Mouse (Mus musculus): ENCODE data around the gene Otud7b. TPM values are rescaled to one million over a fixed set of nuclear protein-coding genes. Genes with fewer than 3 reads are reported as not detected.

Otud7b gene
- polyA plus RNA-seq, 1 experiment from 2014 or later: 4.4 TPM

- Histone ChIP-seq H3K36me3 (ENCODE audit: control insufficient read depth, insufficient read depth, low read length) (no peaks in the 10 kb centered on the region), H3K9me3 (replicated peaks; ENCODE audit: control insufficient read depth, low read length) (no peaks in the 10 kb centered on the region), H3K27me3 (replicated peaks; ENCODE audit: control insufficient read depth, insufficient read depth, low read length) (no peaks in the 10 kb centered on the region), H3K27ac (ENCODE audit: low read depth, low read length) (no peak overlapping the region), H3K9ac (ENCODE audit: low read length) (no peak overlapping the region), H3K4me3 (ENCODE audit: low read depth, low read length) (no peak overlapping the region), H3K4me1 (ENCODE audit: control insufficient read depth, insufficient read depth, low read length) (no peaks in the 10 kb centered on the region), H3K4me2 (ENCODE audit: low read length) (no peak overlapping the region)
- 70% methylated on average over 1 of the region's 1 CpGs for WGBS
- no peak for ATAC-seq
- peak; percentile 42 for DNase-seq (ENCODE audit: low spot score)
These were observed 23.3 kb upstream of the Otud7b start for GRCm38 (mm10) chr3:96081006-96081405.

- DNase-seq (ENCODE audit: low spot score) (no peak), ATAC-seq (no peak)
- no peaks in the 10 kb centered on the region for H3K36me3 ChIP-seq (ENCODE audit: control insufficient read depth, insufficient read depth, low read length)
- WGBS: 91% methylated on average over 4 of the region's 4 CpGs
- no peak overlapping the region for H3K27ac ChIP-seq (ENCODE audit: low read depth, low read length)
- no peak overlapping the region for H3K4me2 ChIP-seq (ENCODE audit: low read length)
- no peak overlapping the region for H3K9ac ChIP-seq (ENCODE audit: low read length)
- no peaks in the 10 kb centered on the region for H3K27me3 ChIP-seq (replicated peaks; ENCODE audit: control insufficient read depth, insufficient read depth, low read length)
- no peak overlapping the region for H3K4me3 ChIP-seq (ENCODE audit: low read depth, low read length)
- no peaks in the 10 kb centered on the region for H3K4me1 ChIP-seq (ENCODE audit: control insufficient read depth, insufficient read depth, low read length)
- no peaks in the 10 kb centered on the region for H3K9me3 ChIP-seq (replicated peaks; ENCODE audit: control insufficient read depth, low read length)
These were observed 22.7 kb upstream of the Otud7b start for GRCm38 (mm10) chr3:96081650-96082049.

- WGBS: 89% methylated on average over 2 of the region's 2 CpGs
- Histone ChIP-seq H3K4me2 (ENCODE audit: low read length) (no peak overlapping the region), H3K9me3 (replicated peaks; ENCODE audit: control insufficient read depth, low read length) (no peaks in the 10 kb centered on the region), H3K27me3 (replicated peaks; ENCODE audit: control insufficient read depth, insufficient read depth, low read length) (no peaks in the 10 kb centered on the region), H3K36me3 (ENCODE audit: control insufficient read depth, insufficient read depth, low read length) (no peaks in the 10 kb centered on the region), H3K4me3 (ENCODE audit: low read depth, low read length) (no peak overlapping the region), H3K27ac (ENCODE audit: low read depth, low read length) (no peak overlapping the region), H3K9ac (ENCODE audit: low read length) (no peak overlapping the region), H3K4me1 (ENCODE audit: control insufficient read depth, insufficient read depth, low read length) (no peaks in the 10 kb centered on the region)
- ATAC-seq (no peak), DNase-seq (ENCODE audit: low spot score) (no peak)
These were observed 22.2 kb upstream of the Otud7b start for GRCm38 (mm10) chr3:96082100-96082499.

GRCm38 (mm10) chr3:96082714-96083508 is 21.4 kb upstream of the Otud7b start:
- Histone ChIP-seq H3K9me3 (replicated peaks; ENCODE audit: control insufficient read depth, low read length) (no peaks in the 10 kb centered on the region), H3K27me3 (replicated peaks; ENCODE audit: control insufficient read depth, insufficient read depth, low read length) (no peaks in the 10 kb centered on the region), H3K36me3 (ENCODE audit: control insufficient read depth, insufficient read depth, low read length) (no peaks in the 10 kb centered on the region), H3K9ac (ENCODE audit: low read length) (no peak overlapping the region), H3K4me3 (ENCODE audit: low read depth, low read length) (no peak overlapping the region), H3K27ac (ENCODE audit: low read depth, low read length) (no peak overlapping the region), H3K4me2 (ENCODE audit: low read length) (no peak overlapping the region), H3K4me1 (ENCODE audit: control insufficient read depth, insufficient read depth, low read length) (no peaks in the 10 kb centered on the region)
- DNase-seq (ENCODE audit: low spot score) (no peak), ATAC-seq (no peak)
- WGBS: 70% methylated on average over 15 of the region's 15 CpGs

- no peak overlapping the region for H3K4me3 ChIP-seq (ENCODE audit: low read depth, low read length)
- no peaks in the 10 kb centered on the region for H3K36me3 ChIP-seq (ENCODE audit: control insufficient read depth, insufficient read depth, low read length)
- no peaks in the 10 kb centered on the region for H3K9me3 ChIP-seq (replicated peaks; ENCODE audit: control insufficient read depth, low read length)
- DNase-seq (ENCODE audit: low spot score): no peak
- H3K4me1 ChIP-seq (ENCODE audit: control insufficient read depth, insufficient read depth, low read length): no peaks in the 10 kb centered on the region
- no peak overlapping the region for H3K27ac ChIP-seq (ENCODE audit: low read depth, low read length)
- H3K9ac ChIP-seq (ENCODE audit: low read length): no peak overlapping the region
- no peaks in the 10 kb centered on the region for H3K27me3 ChIP-seq (replicated peaks; ENCODE audit: control insufficient read depth, insufficient read depth, low read length)
- no peak for ATAC-seq
- 76% methylated on average over 10 of the region's 10 CpGs for WGBS
- H3K4me2 ChIP-seq (ENCODE audit: low read length): no peak overlapping the region
These were observed 20.1 kb upstream of the Otud7b start for GRCm38 (mm10) chr3:96084146-96084755.

GRCm38 (mm10) chr3:96087219-96087618 is 17.1 kb upstream of the Otud7b start:
- no peak overlapping the region for H3K4me3 ChIP-seq (ENCODE audit: low read depth, low read length)
- no peaks in the 10 kb centered on the region for H3K27me3 ChIP-seq (replicated peaks; ENCODE audit: control insufficient read depth, insufficient read depth, low read length)
- H3K4me2 ChIP-seq (ENCODE audit: low read length): no peak overlapping the region
- H3K4me1 ChIP-seq (ENCODE audit: control insufficient read depth, insufficient read depth, low read length): no peaks in the 10 kb centered on the region
- H3K9me3 ChIP-seq (replicated peaks; ENCODE audit: control insufficient read depth, low read length): no peaks in the 10 kb centered on the region
- no peak overlapping the region for H3K9ac ChIP-seq (ENCODE audit: low read length)
- 69% methylated on average over 2 of the region's 2 CpGs for WGBS
- no peak for ATAC-seq
- no peak overlapping the region for H3K27ac ChIP-seq (ENCODE audit: low read depth, low read length)
- DNase-seq (ENCODE audit: low spot score): no peak
- H3K36me3 ChIP-seq (ENCODE audit: control insufficient read depth, insufficient read depth, low read length): no peaks in the 10 kb centered on the region

GRCm38 (mm10) chr3:96087801-96088200 is 16.5 kb upstream of the Otud7b start:
- Histone ChIP-seq H3K27ac (ENCODE audit: low read depth, low read length) (no peak overlapping the region), H3K36me3 (ENCODE audit: control insufficient read depth, insufficient read depth, low read length) (no peaks in the 10 kb centered on the region), H3K27me3 (replicated peaks; ENCODE audit: control insufficient read depth, insufficient read depth, low read length) (no peaks in the 10 kb centered on the region), H3K4me1 (ENCODE audit: control insufficient read depth, insufficient read depth, low read length) (no peaks in the 10 kb centered on the region), H3K9me3 (replicated peaks; ENCODE audit: control insufficient read depth, low read length) (no peaks in the 10 kb centered on the region), H3K9ac (ENCODE audit: low read length) (no peak overlapping the region), H3K4me3 (ENCODE audit: low read depth, low read length) (no peak overlapping the region), H3K4me2 (ENCODE audit: low read length) (no peak overlapping the region)
- ATAC-seq: no peak
- no peak for DNase-seq (ENCODE audit: low spot score)
- 84% methylated on average over 4 of the region's 4 CpGs for WGBS

- 66% methylated on average over 2 of the region's 2 CpGs for WGBS
- no peak overlapping the region for H3K9ac ChIP-seq (ENCODE audit: low read length)
- no peak overlapping the region for H3K4me2 ChIP-seq (ENCODE audit: low read length)
- H3K4me3 ChIP-seq (ENCODE audit: low read depth, low read length): no peak overlapping the region
- H3K9me3 ChIP-seq (replicated peaks; ENCODE audit: control insufficient read depth, low read length): no peaks in the 10 kb centered on the region
- no peaks in the 10 kb centered on the region for H3K36me3 ChIP-seq (ENCODE audit: control insufficient read depth, insufficient read depth, low read length)
- no peak for DNase-seq (ENCODE audit: low spot score)
- H3K4me1 ChIP-seq (ENCODE audit: control insufficient read depth, insufficient read depth, low read length): no peaks in the 10 kb centered on the region
- no peak for ATAC-seq
- H3K27me3 ChIP-seq (replicated peaks; ENCODE audit: control insufficient read depth, insufficient read depth, low read length): no peaks in the 10 kb centered on the region
- H3K27ac ChIP-seq (ENCODE audit: low read depth, low read length): no peak overlapping the region
These were observed 14.3 kb upstream of the Otud7b start for GRCm38 (mm10) chr3:96089882-96090489.

- no peak overlapping the region for H3K4me2 ChIP-seq (ENCODE audit: low read length)
- no peaks in the 10 kb centered on the region for H3K9me3 ChIP-seq (replicated peaks; ENCODE audit: control insufficient read depth, low read length)
- no peaks in the 10 kb centered on the region for H3K36me3 ChIP-seq (ENCODE audit: control insufficient read depth, insufficient read depth, low read length)
- H3K27ac ChIP-seq (ENCODE audit: low read depth, low read length): no peak overlapping the region
- no peak overlapping the region for H3K4me3 ChIP-seq (ENCODE audit: low read depth, low read length)
- H3K4me1 ChIP-seq (ENCODE audit: control insufficient read depth, insufficient read depth, low read length): no peaks in the 10 kb centered on the region
- no peak for DNase-seq (ENCODE audit: low spot score)
- no peak overlapping the region for H3K9ac ChIP-seq (ENCODE audit: low read length)
- H3K27me3 ChIP-seq (replicated peaks; ENCODE audit: control insufficient read depth, insufficient read depth, low read length): no peaks in the 10 kb centered on the region
- ATAC-seq: no peak
- 76% methylated on average over 2 of the region's 2 CpGs for WGBS
These were observed 13.2 kb upstream of the Otud7b start for GRCm38 (mm10) chr3:96091146-96091545.

Data from forebrain, embryonic 14.5 days (tissue).